Mouse (Mus musculus) kidney, embryonic 16.5 days (tissue): ENCODE results near the gene Arhgdia. TPM values are rescaled to one million over a fixed set of nuclear protein-coding genes. Genes with fewer than 3 reads are reported as not detected.
A peak's percentile ranks its signal among the peaks of the same experiment; 100 is the strongest.

Experiments
- ATAC-seq: fragments of 200-750 bp; cut with Nextera tagmentation; 2 replicates; pipeline ENCODE4 v1.8.0; 2017; ENCODE audit warnings: moderate TSS enrichment; ENCODE audit not compliant: low FRiP score, low TSS enrichment
- H3K27ac ChIP-seq: fragments of 300-500 bp; sonication (generic); 2 replicates; pipeline ENCODE4 v1.5.1; 2014; ENCODE audit warnings: low read length
- H3K27me3 ChIP-seq: fragments of 300-500 bp; sonication (generic); 2 replicates; pipeline ENCODE4 v1.6.1; 2014; ENCODE audit warnings: low read length, control low read depth, mixed read lengths; ENCODE audit not compliant: insufficient read depth
- H3K36me3 ChIP-seq: fragments of 300-500 bp; sonication (generic); 2 replicates; pipeline ENCODE4 v1.6.1; 2014; ENCODE audit warnings: low read length, control low read depth, mixed read lengths; ENCODE audit not compliant: insufficient read depth
- H3K4me1 ChIP-seq: fragments of 300-500 bp; sonication (generic); 2 replicates; pipeline ENCODE4 v1.6.1; 2014; ENCODE audit warnings: low read length, control low read depth, mixed read lengths; ENCODE audit not compliant: insufficient read depth
- H3K4me2 ChIP-seq: fragments of 300-500 bp; sonication (generic); replicated peaks from 2 replicates; pipeline ENCODE4 v1.6.1; 2014; ENCODE audit warnings: low read depth, low read length
- H3K4me3 ChIP-seq: fragments of 300-500 bp; sonication (generic); 2 replicates; pipeline ENCODE4 v1.5.1; 2014; ENCODE audit warnings: mild to moderate bottlenecking, low read length
- H3K9ac ChIP-seq: fragments of 300-500 bp; sonication (generic); replicated peaks from 2 replicates; pipeline ENCODE4 v1.6.1; 2014; ENCODE audit warnings: low read length
- H3K9me3 ChIP-seq: fragments of 300-500 bp; sonication (generic); 2 replicates; pipeline ENCODE4 v1.6.1; 2016; ENCODE audit warnings: low read length, control low read depth
- WGBS: fragments of 180-500 bp; shearing (Covaris S2); extraction: QIAGEN DNeasy Blood & Tissue Kit; methylation state at CpG from one replicate; pipeline ENCODE4 v1.1.7; 2014; 5-methylcytosine and 5-hydroxymethylcytosine counted together
- polyA plus RNA-seq: library from polyadenylated mRNA; unstranded; fragments of >200 nt; fragmentation: Nextera tagmentation; extraction: Ambion mirVana; gene quantifications from 2 replicates; pipeline ENCODE4 v1.2.1, GENCODE M21; 2015

The Arhgdia gene
- polyA plus RNA-seq, 1 experiment from 2014 or later, result 696 TPM

- Histone ChIP-seq H3K27me3 (no peaks in the 10 kb centered on the region), H3K27ac (peak overlapping the region; percentile 96), H3K9ac (peak overlapping the region; percentile 93), H3K4me2 (peak overlapping the region; percentile 74), H3K4me3 (peak overlapping the region; percentile 86), H3K9me3 (no peaks in the 10 kb centered on the region), H3K4me1 (peaks cover 34% of the 10 kb centered on the region), H3K36me3 (peaks cover 35% of the 10 kb centered on the region)
- ATAC-seq, result peak; percentile 1; the same call in 1 of the 2 replicates
- under 1% methylated on average over 23 of the region's 23 CpGs for WGBS
Measured at GRCm38 (mm10) chr11:120573585-120574277, 7.7 kb downstream of the Arhgdia start.

GRCm38 (mm10) chr11:120572752-120573584 lies 8.5 kb downstream of the Arhgdia start, which contains the start of gene P4hb:
P4hb (minus strand) TSS chr11:120573253.
- H3K4me2 ChIP-seq, result peak within 1 kb of the TSS; percentile 74
- WGBS, result under 1% methylated on average over 92 of the region's 94 CpGs
- ATAC-seq, result peak; percentile 97
- peaks cover 34% of the 10 kb centered on the region for H3K36me3 ChIP-seq
- no peaks in the 10 kb centered on the region for H3K9me3 ChIP-seq
- H3K4me1 ChIP-seq, result peaks cover 30% of the 10 kb centered on the region
- no peaks in the 10 kb centered on the region for H3K27me3 ChIP-seq
- peak within 1 kb of the TSS; percentile 96 for H3K27ac ChIP-seq
- H3K9ac ChIP-seq, result peak within 1 kb of the TSS; percentile 95
- H3K4me3 ChIP-seq, result peak within 1 kb of the TSS; percentile 86

GRCm38 (mm10) chr11:120572417-120572751 lies 9.0 kb downstream of the Arhgdia start:
- Histone ChIP-seq H3K4me1 (peaks cover 27% of the 10 kb centered on the region), H3K36me3 (peaks cover 34% of the 10 kb centered on the region), H3K4me2 (peak overlapping the region; percentile 66), H3K9ac (peak overlapping the region; percentile 95), H3K27ac (peak overlapping the region; percentile 96), H3K9me3 (no peaks in the 10 kb centered on the region), H3K4me3 (peak overlapping the region; percentile 86), H3K27me3 (no peaks in the 10 kb centered on the region)
- peak; percentile 36 for ATAC-seq
- 0% methylated on average over 23 of the region's 24 CpGs for WGBS

- Histone ChIP-seq H3K27me3 (no peaks in the 10 kb centered on the region), H3K9ac (peak overlapping the region; percentile 95), H3K9me3 (no peaks in the 10 kb centered on the region), H3K4me1 (peaks cover 26% of the 10 kb centered on the region), H3K4me2 (peak overlapping the region; percentile 66), H3K4me3 (peak overlapping the region; percentile 86), H3K36me3 (peaks cover 36% of the 10 kb centered on the region), H3K27ac (peak overlapping the region; percentile 96)
- 5% methylated on average over 11 of the region's 11 CpGs for WGBS
- ATAC-seq, result no peak
Measured at GRCm38 (mm10) chr11:120571754-120572416, 9.5 kb downstream of the Arhgdia start.

- peaks cover 26% of the 10 kb centered on the region for H3K4me1 ChIP-seq
- peak overlapping the region; percentile 66 for H3K4me2 ChIP-seq
- no peaks in the 10 kb centered on the region for H3K9me3 ChIP-seq
- peak overlapping the region; percentile 86 for H3K4me3 ChIP-seq
- H3K36me3 ChIP-seq, result peaks cover 44% of the 10 kb centered on the region
- peak overlapping the region; percentile 95 for H3K9ac ChIP-seq
- no peak overlapping the region for H3K27ac ChIP-seq
- no peaks in the 10 kb centered on the region for H3K27me3 ChIP-seq
- ATAC-seq, result no peak
- WGBS, result 74% methylated on average over 3 of the region's 3 CpGs
Measured at GRCm38 (mm10) chr11:120571122-120571521, 10.3 kb downstream of the Arhgdia start.

GRCm38 (mm10) chr11:120568324-120568723 lies 13.1 kb downstream of the Arhgdia start:
- H3K4me2 ChIP-seq, result no peak overlapping the region
- peaks cover 70% of the 10 kb centered on the region for H3K36me3 ChIP-seq
- no peak overlapping the region for H3K4me3 ChIP-seq
- H3K9ac ChIP-seq, result 0 out of 2 replicates have a peak overlapping the region, but pooled peaks have one; percentile 22
- no peaks in the 10 kb centered on the region for H3K27me3 ChIP-seq
- WGBS, result 95% methylated on average over 6 of the region's 6 CpGs
- no peaks in the 10 kb centered on the region for H3K9me3 ChIP-seq
- ATAC-seq, result no peak
- H3K27ac ChIP-seq, result no peak overlapping the region
- peaks cover 16% of the 10 kb centered on the region for H3K4me1 ChIP-seq

- Histone ChIP-seq H3K9me3 (no peaks in the 10 kb centered on the region), H3K4me1 (0 out of 2 replicates have a peak, but pooled peaks cover 5% of the 10 kb centered on the region), H3K27ac (no peak overlapping the region), H3K9ac (no peak overlapping the region), H3K4me3 (no peak overlapping the region), H3K4me2 (no peak overlapping the region), H3K36me3 (peaks cover 89% of the 10 kb centered on the region), H3K27me3 (no peaks in the 10 kb centered on the region)
- WGBS, result 82% methylated on average over 9 of the region's 9 CpGs
- ATAC-seq, result no peak
Measured at GRCm38 (mm10) chr11:120565114-120565513, 16.3 kb downstream of the Arhgdia start.

- no peak for ATAC-seq
- Histone ChIP-seq H3K9ac (no peak overlapping the region), H3K27ac (no peak overlapping the region), H3K27me3 (no peaks in the 10 kb centered on the region), H3K4me2 (no peak overlapping the region), H3K36me3 (peaks cover 91% of the 10 kb centered on the region), H3K4me1 (0 out of 2 replicates have a peak, but pooled peaks cover 2% of the 10 kb centered on the region), H3K4me3 (no peak overlapping the region), H3K9me3 (no peaks in the 10 kb centered on the region)
- 96% methylated on average over 13 of the region's 13 CpGs for WGBS
Measured at GRCm38 (mm10) chr11:120562949-120563348, 18.5 kb downstream of the Arhgdia start.

- Histone ChIP-seq H3K27me3 (no peaks in the 10 kb centered on the region), H3K27ac (no peak overlapping the region), H3K9ac (no peak overlapping the region), H3K4me2 (no peak overlapping the region), H3K4me1 (no peaks in the 10 kb centered on the region), H3K4me3 (no peak overlapping the region), H3K36me3 (peaks cover 73% of the 10 kb centered on the region), H3K9me3 (0 out of 2 replicates have a peak, but pooled peaks cover 5% of the 10 kb centered on the region)
- WGBS, result 92% methylated on average over 13 of the region's 13 CpGs
- no peak for ATAC-seq
Measured at GRCm38 (mm10) chr11:120560952-120561728, 20.3 kb downstream of the Arhgdia start.
